Mouse (Mus musculus) bone marrow, adult 2 months (tissue): ENCODE data around the gene Pigl. TPM values are rescaled to one million over a fixed set of nuclear protein-coding genes. Genes with fewer than 3 reads are reported as not detected.

ENCODE experiments used
- H3K27ac ChIP-seq: fragments of 200-500 bp; 2 replicates; pipeline ENCODE4 v1.5.1; 2012; ENCODE audit warnings: low read depth, mild to moderate bottlenecking, control low read depth, inconsistent platforms, low read length; ENCODE audit not compliant: control insufficient read depth, poor library complexity, insufficient read depth
- H3K4me1 ChIP-seq: fragments of 200-500 bp; 2 replicates; pipeline ENCODE4 v1.6.1; 2011; ENCODE audit warnings: low read length; ENCODE audit not compliant: control insufficient read depth, insufficient read depth
- H3K4me3 ChIP-seq: fragments of 200-500 bp; replicated peaks from 2 replicates; pipeline ENCODE3; 2011; ENCODE audit warnings: mild to moderate bottlenecking, low read depth, low read length, control low read depth; ENCODE audit not compliant: control insufficient read depth
- CTCF ChIP-seq: fragments of 200-500 bp; IDR thresholded peaks from 2 replicates; pipeline ENCODE4 v1.5.1; 2011; ENCODE audit warnings: low read length, control low read depth; ENCODE audit not compliant: control insufficient read depth, insufficient read depth
- POLR2A ChIP-seq: fragments of 200-500 bp; IDR thresholded peaks from 2 replicates; pipeline ENCODE4 v1.6.1; 2011; ENCODE audit warnings: low read depth, mild to moderate bottlenecking, control low read depth, low read length, borderline replicate concordance; ENCODE audit not compliant: control insufficient read depth
- WGBS: fragments of 180-500 bp; shearing (Covaris S2); methylation state at CpG from one replicate; pipeline ENCODE4 v1.1.7; 2018; 5-methylcytosine and 5-hydroxymethylcytosine counted together
- polyA plus RNA-seq: library from polyadenylated mRNA; stranded (reverse); fragments of >200 nt; gene quantifications from 2 replicates; pipeline ENCODE4 v1.2.4, GENCODE M21; 2011; ENCODE audit warnings: low replicate concordance; ENCODE audit not compliant: missing spikeins, insufficient read depth, insufficient read length

Pigl gene
- polyA plus RNA-seq, 1 experiment, result 5.3 TPM

DNA sequence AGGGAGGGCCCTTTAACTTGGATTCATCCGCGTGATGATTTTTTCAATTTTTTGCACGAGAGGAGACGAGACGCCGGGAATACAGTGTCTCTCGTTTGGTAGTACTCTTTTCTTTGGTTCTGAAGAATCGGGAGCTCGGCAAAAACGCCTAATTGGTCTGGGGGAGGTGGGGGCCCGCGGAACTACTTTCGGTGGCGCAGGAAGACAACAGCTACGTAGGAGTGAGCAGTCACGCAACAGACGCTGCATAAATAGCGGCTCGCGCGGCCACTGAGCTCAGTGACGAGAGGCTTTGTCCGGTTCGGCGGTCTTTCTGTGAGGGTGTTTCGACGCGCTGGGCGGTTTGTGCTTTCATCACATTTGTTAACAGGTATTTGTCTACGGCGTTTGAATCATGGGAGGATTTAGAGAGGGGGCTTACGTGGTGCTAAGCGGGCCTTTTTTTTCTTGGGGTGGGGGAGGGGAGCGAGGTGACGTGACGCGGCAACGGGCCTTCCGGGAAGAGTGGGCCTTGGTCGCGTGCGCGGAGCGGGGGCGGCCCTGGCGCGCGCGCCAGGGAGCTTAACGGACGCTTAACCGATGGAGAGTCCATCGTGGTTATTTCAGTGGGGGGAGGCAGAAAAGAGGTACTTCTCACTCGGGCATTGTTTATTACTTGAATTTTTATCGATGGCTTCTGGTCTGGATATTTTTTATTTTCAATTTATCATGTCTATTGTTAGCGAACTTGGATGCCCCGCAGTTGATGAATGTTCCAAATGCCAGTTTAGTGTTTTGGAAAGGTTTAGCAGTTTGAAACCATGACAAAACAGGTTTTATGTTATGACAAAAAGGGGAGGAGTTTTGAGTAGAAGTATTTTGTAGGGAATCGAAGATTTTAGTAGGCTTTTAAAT, 93.2 kb downstream of the Pigl start:
- no peaks in the 10 kb centered on the region for H3K4me1 ChIP-seq
- peak; percentile 99 for TF ChIP-seq POLR2A
- TF ChIP-seq CTCF, result no peak
- under 1% methylated on average over 58 of the region's 58 CpGs for WGBS
- H3K4me3 ChIP-seq, result peak overlapping the region; percentile 58
- H3K27ac ChIP-seq, result peak overlapping the region; percentile 57

DNA sequence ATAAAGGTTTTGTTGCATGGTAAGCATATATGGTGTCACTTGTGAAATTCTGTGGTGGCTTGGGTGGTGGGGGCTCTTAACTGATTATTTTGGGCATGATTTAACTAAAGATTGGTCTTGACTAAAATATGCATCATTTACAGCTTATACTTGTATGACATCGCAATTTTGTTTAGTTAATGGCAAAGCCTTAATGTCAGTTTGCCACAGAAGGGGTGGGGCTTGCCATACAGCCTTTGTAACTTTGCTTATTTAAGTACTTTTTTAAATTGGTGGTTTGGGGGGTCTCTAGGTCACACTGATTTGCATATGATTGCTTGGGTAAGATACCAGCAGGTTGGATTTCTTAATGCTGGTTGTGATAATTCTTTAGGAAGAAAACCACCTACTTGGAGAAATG, 94.9 kb downstream of the Pigl start:
- no peaks in the 10 kb centered on the region for H3K4me1 ChIP-seq
- TF ChIP-seq POLR2A (no peak), CTCF (no peak)
- H3K4me3 ChIP-seq, result peak overlapping the region; percentile 60
- 0% methylated on average over 1 of the region's 1 CpGs for WGBS
- H3K27ac ChIP-seq, result no peak overlapping the region

DNA sequence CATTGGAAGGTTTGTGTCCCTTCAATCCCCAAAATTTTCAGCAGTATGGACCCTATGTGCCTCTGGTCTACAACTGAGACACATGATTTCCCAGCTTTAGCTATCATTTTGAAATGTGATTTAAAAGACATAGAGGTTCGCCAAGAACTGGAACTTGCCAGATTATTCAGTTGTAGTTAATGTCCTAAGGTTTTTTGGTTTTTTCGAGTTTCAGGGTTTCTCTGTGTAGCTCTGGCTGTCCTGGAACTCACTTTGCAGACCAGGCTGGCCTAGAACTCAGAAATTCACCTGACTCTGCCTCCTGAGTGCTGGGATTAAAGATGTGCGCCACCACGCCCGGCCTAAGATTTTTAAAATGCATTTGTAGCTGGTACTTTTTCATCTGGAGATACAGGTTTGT, 95.4 kb downstream of the Pigl start:
- WGBS, result 51% methylated on average over 5 of the region's 5 CpGs
- TF ChIP-seq POLR2A (no peak), CTCF (no peak)
- H3K4me1 ChIP-seq, result no peaks in the 10 kb centered on the region
- no peak overlapping the region for H3K4me3 ChIP-seq
- H3K27ac ChIP-seq, result no peak overlapping the region

DNA sequence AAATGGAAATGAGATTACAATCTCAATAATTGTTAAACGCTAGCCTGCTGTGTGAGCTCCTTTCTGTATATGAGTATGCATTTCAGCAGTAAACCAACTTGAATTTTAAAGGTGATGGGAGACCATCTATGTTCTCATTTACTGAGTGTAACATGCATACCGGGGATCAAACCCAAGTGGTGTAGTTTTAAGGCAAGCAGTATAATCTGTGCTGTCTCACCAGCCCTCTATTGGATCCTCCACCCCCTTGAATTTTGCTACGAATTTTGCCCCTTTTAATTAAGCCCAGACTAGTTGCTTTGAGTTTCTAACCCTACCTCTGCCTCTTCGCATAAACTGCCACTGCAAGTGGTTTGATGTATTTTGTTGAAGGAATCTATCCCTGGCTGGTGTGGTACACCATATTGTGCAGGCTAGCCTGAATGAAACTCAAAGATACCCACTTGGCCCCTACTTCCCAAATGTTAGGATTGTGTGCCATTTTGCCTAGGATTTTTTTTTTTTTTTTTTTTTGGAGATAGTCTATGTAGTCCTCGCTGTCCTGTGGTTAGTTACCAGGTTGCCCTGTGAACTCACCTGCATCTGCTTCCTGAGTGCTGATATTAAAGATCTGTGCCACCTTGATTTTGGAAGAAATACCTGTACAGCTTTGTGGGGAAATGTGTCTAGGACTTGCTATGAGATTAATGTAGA, 96.0 kb downstream of the Pigl start:
- H3K27ac ChIP-seq, result no peak overlapping the region
- H3K4me1 ChIP-seq, result no peaks in the 10 kb centered on the region
- no peak for TF ChIP-seq CTCF
- no peak overlapping the region for H3K4me3 ChIP-seq
- WGBS, result 51% methylated on average over 5 of the region's 5 CpGs

DNA sequence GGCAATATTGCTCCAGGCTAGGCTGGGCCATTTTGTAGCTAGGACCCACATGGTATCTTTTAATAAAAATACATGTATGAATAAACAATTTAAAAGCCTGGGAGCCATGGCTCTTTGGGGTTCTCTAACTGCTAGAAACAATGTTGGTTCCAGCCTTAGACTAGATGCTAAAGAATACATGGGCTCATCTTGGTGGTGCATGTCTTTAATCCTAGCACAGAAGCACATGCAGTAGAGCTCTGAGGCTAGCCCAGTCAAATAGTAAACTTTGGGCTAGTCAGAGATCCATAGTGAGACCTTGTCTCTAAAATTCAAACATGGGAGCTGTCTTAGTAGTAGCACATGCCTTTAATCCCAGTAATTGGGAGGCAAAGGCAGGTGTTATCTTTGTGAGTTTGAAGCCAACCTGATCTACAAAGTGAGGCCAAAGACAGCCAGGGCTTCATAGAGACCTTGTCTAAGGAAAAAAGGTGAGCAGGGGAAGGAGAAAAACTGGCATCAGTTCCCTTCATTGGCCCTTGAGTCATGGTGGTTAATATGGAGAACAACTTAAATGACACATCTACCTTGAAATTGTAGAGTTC, 96.8 kb downstream of the Pigl start:
- Histone ChIP-seq H3K27ac (no peak overlapping the region), H3K4me1 (no peaks in the 10 kb centered on the region), H3K4me3 (no peak overlapping the region)
- no peak for TF ChIP-seq POLR2A
- TF ChIP-seq CTCF, result no peak

DNA sequence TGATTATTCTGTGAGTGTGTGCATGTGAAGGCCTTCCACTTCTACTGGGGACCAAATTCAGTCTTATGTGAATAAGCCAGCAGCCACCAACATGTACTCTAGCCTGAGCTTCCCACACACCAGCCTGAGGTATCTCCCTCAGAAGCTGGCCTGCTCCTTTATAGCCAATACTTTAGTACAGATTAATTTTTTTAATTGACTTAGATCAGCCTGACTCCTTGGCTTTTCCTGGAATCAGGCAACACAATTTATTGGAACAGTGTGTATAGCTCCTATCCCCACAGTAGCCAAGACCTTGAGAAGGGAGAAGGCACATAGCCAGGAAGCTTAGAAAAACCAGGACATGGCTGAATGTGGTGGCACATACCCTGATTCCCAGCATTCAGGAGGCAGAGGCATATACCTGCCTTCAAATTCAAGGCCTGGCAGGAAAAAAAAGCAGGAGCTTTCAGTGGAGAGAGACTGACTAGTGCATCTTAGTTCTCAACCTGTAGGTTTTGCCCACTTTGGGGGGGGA, 97.7 kb downstream of the Pigl start:
- Histone ChIP-seq H3K4me3 (no peak overlapping the region), H3K4me1 (no peaks in the 10 kb centered on the region), H3K27ac (no peak overlapping the region)
- TF ChIP-seq CTCF, result no peak
- no peak for TF ChIP-seq POLR2A

DNA sequence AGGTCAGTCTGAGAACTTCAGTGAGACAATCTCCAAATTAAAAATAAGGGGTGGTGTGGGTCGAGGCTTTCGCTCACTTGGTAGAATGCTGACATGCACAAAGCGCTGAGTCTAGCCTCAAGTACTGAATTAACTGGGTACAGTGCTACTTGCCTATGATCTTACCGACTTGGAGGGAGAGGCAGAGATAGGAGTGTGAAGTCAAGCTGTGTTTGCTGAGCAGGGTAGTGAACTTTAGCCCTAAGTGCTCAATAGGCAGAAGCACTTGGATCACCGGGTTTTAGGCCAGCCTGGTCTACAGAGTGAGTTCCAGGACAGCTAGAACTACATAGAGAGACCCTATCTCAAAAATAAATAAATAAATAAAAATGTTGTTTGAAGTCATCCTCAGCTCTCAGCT, 98.9 kb downstream of the Pigl start:
- Histone ChIP-seq H3K27ac (no peak overlapping the region), H3K4me1 (no peaks in the 10 kb centered on the region), H3K4me3 (no peak overlapping the region)
- TF ChIP-seq POLR2A, result no peak
- no peak for TF ChIP-seq CTCF
- WGBS, result 80% methylated on average over 5 of the region's 5 CpGs

DNA sequence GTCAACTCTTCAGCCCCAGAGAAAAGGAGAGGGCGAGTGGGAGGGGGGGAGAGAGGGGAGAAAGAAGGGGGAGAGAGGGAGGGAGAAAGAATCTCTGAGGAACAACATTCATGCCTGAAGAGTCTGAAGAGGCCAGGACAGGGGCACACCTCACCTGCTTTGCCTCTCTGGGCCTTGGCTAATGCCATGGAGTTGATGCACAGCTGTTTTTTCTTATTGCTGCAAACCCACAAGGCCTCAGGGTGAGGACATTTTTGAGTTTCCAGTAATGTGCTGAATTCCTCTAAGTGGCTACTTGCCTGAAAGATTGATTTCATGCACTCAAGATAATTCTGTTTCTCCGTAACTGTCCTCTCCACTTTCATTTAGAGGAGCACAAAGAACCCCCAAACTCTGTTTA, 99.9 kb downstream of the Pigl start:
- H3K4me1 ChIP-seq, result no peaks in the 10 kb centered on the region
- H3K4me3 ChIP-seq, result no peak overlapping the region
- WGBS, result 82% methylated on average over 2 of the region's 2 CpGs
- TF ChIP-seq POLR2A, result no peak
- TF ChIP-seq CTCF, result no peak
- no peak overlapping the region for H3K27ac ChIP-seq
